17 mouse cellular contexts compared by ENCODE assay signal in the genomic region with DNA sequence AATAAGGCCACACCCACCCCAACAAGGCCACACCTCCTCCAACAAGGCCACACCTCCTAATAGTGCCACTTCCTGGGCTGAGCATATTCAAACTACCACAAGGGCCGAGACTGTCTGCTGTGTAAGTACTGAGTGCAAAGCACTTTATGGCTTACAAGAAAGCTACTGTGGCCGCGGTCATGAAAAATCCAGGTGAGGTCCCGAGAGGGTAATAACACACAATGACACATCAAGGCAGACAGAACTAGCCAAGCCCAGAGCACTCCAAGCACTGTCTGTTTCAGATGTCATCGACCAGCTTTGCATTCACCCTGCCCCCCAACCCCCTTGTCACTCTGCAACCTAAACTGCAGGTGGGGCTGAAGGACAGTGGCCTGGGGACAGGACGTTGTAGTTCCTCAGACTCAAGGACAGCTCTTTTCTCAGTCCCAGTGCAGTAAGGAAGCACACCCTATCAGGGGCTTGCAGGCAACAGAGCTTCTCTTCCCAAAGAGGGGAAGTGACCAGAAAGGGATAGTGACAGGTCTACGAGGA. TPM values are rescaled to one million over a fixed set of nuclear protein-coding genes. Genes with fewer than 3 reads are reported as not detected.
DNase-seq lines count a peak whose midpoint lies in the region; ATAC-seq and TF ChIP-seq lines count a peak whose summit lies in the region.
"Had no signal": no experiment of that assay in that cellular context is flagged by ENCODE, and none has a peak within 500 bp of the region (broad histone marks: within the 10 kb centered on the region; RNA-seq: fewer than 3 reads in every experiment).

No protein-coding gene starts in this region.

- peak; percentile 59 for DNase-seq in 416B (ENCODE audit: low read depth)
- DNase-seq in liver, embryonic 13.5 days: no peak
- no peak for DNase-seq in cerebellum, adult 8-10 months
- DNase-seq in gastrocnemius, postnatal 14 days: no peak
- DNase-seq: cerebellum, adult 9-10 months; kidney, adult 11 months had no signal

- 25% methylated on average over 7 of the region's 7 CpGs for WGBS in bone marrow, adult 2 months
- WGBS in liver, embryonic 13.5 days (ENCODE audit: insufficient replicate concordance): 23% methylated on average over 7 of the region's 7 CpGs
- WGBS in neural tube, embryonic 15.5 days: 35% methylated on average over 7 of the region's 7 CpGs

- peaks cover 23% of the 10 kb centered on the region for H3K27me3 ChIP-seq in erythroblast, embryonic 14.5 days (ENCODE audit: control insufficient read depth)
- H3K27me3 ChIP-seq in liver, embryonic 13.5 days: peaks cover 26% of the 10 kb centered on the region
- no peaks in the 10 kb centered on the region for H3K27me3 ChIP-seq in neural tube, embryonic 15.5 days (replicated peaks)
- H3K27me3 ChIP-seq: embryonic facial prominence, embryonic 15.5 days; limb, embryonic 15.5 days had no signal

- H3K36me3 ChIP-seq in erythroblast, embryonic 14.5 days (ENCODE audit: control insufficient read depth): peaks cover 7% of the 10 kb centered on the region; the same call in 1 of the 2 replicates
- no peaks in the 10 kb centered on the region for H3K36me3 ChIP-seq in liver, embryonic 13.5 days
- H3K36me3 ChIP-seq in neural tube, embryonic 15.5 days: peaks cover 31% of the 10 kb centered on the region

- no peak for TF ChIP-seq CTCF in bone marrow, adult 2 months (IDR thresholded peaks at IDR 0.05; ENCODE audit: control insufficient read depth, insufficient read depth, low read length)

- H3K4me1 ChIP-seq in erythroblast, embryonic 14.5 days (ENCODE audit: control insufficient read depth): peaks cover 65% of the 10 kb centered on the region
- peaks cover 2% of the 10 kb centered on the region for H3K4me1 ChIP-seq in bone marrow, adult 2 months (ENCODE audit: control insufficient read depth, insufficient read depth, low read length)
- peaks cover 52% of the 10 kb centered on the region for H3K4me1 ChIP-seq in liver, embryonic 13.5 days (replicated peaks)
- no peaks in the 10 kb centered on the region for H3K4me1 ChIP-seq in neural tube, embryonic 15.5 days
- H3K4me1 ChIP-seq: embryonic facial prominence, embryonic 15.5 days had no signal

- peak overlapping the region; percentile 66 for H3K4me3 ChIP-seq in erythroblast, embryonic 14.5 days (replicated peaks)
- peak overlapping the region; percentile 8 for H3K4me3 ChIP-seq in bone marrow, adult 2 months (replicated peaks; ENCODE audit: control insufficient read depth, low read depth, low read length)
- peak overlapping the region; percentile 59 for H3K4me3 ChIP-seq in liver, embryonic 13.5 days (replicated peaks)
- no peak overlapping the region for H3K4me3 ChIP-seq in neural tube, embryonic 15.5 days (replicated peaks)
- H3K4me3 ChIP-seq: embryonic facial prominence, embryonic 15.5 days; limb, embryonic 15.5 days had no signal

- H3K9ac ChIP-seq in liver, embryonic 13.5 days: peak overlapping the region; percentile 76
- H3K9ac ChIP-seq in neural tube, embryonic 15.5 days (replicated peaks): no peak overlapping the region
- H3K9ac ChIP-seq: embryonic facial prominence, embryonic 15.5 days; limb, embryonic 15.5 days had no signal

- intact Hi-C loops in gastrocnemius, postnatal 14 days (cut with DNase I; ENCODE audit: low total_unique reads): no loop called here

- H3K4me2 ChIP-seq in liver, embryonic 13.5 days: peak overlapping the region; percentile 69
- no peak overlapping the region for H3K4me2 ChIP-seq in neural tube, embryonic 15.5 days
- H3K4me2 ChIP-seq: embryonic facial prominence, embryonic 15.5 days; limb, embryonic 15.5 days had no signal

- ATAC-seq in erythroblast, adult 5-6 weeks (replicated peaks; ENCODE audit: low FRiP score, poor library complexity, severe bottlenecking): no peak
- ATAC-seq in liver, embryonic 13.5 days (ENCODE audit: low read depth): no peak
- ATAC-seq in neural tube, embryonic 15.5 days (ENCODE audit: low FRiP score): no peak
- ATAC-seq: midbrain, embryonic 16.5 days had no signal

- no peak for TF ChIP-seq POLR2A in bone marrow, adult 2 months (IDR thresholded peaks at IDR 0.05; ENCODE audit: borderline replicate concordance, control insufficient read depth, low read depth, low read length)

- no peak overlapping the region for H3K27ac ChIP-seq in bone marrow, adult 2 months (ENCODE audit: control insufficient read depth, insufficient read depth, low read depth, low read length, poor library complexity)
- peak overlapping the region; percentile 97 for H3K27ac ChIP-seq in liver, embryonic 13.5 days
- H3K27ac ChIP-seq in neural tube, embryonic 15.5 days (replicated peaks): no peak overlapping the region
- H3K27ac ChIP-seq: embryonic facial prominence, embryonic 15.5 days; limb, embryonic 15.5 days had no signal

- no peaks in the 10 kb centered on the region for H3K9me3 ChIP-seq in erythroblast, embryonic 14.5 days (ENCODE audit: control insufficient read depth, low read length)
- H3K9me3 ChIP-seq in liver, embryonic 13.5 days (replicated peaks): no peaks in the 10 kb centered on the region
- no peaks in the 10 kb centered on the region for H3K9me3 ChIP-seq in neural tube, embryonic 15.5 days (replicated peaks)
- H3K9me3 ChIP-seq: embryonic facial prominence, embryonic 15.5 days; limb, embryonic 15.5 days had no signal

RNA-seq across cellular contexts. Expression of a gene that starts 27.8 kb away (rescaled TPM):
- not detected in 2 replicates for polyA plus RNA-seq in erythroblast, embryonic 14.5 days (2012)
- total RNA-seq in erythroblast, adult 5-6 weeks (2015; ENCODE audit: low replicate concordance): not detected in 2 replicates
- total RNA-seq in erythroblast, adult 5-6 weeks (2017; ENCODE audit: low replicate concordance): 1.3 TPM in 1 of 2 replicates, not detected in the other
- 0.52 TPM in 1 of 2 replicates, not detected in the other for polyA plus RNA-seq in bone marrow, adult 2 months (2011; ENCODE audit: insufficient read depth, insufficient read length, low replicate concordance, missing spikeins)
- polyA plus RNA-seq in liver, embryonic 13.5 days (2015; fragmentation: Nextera tagmentation; extraction: Ambion mirVana): 0.99 and 1.6 TPM in 2 replicates
- 28.7 and 29.1 TPM in 2 replicates for polyA plus RNA-seq in neural tube, embryonic 15.5 days (2015; fragmentation: Nextera tagmentation; extraction: Ambion mirVana)
- 10 to 100 TPM; 53.0 to 57.0 TPM for total RNA-seq in gastrocnemius, postnatal 14 days (2021)
- total RNA-seq: neutrophil, adult 5-6 weeks had no signal

RNA-seq across cellular contexts. Expression of a gene that starts 29.0 kb away (rescaled TPM):
- not detected in 2 replicates for polyA plus RNA-seq in erythroblast, embryonic 14.5 days (2012)
- total RNA-seq in erythroblast, adult 5-6 weeks (2015; ENCODE audit: low replicate concordance): not detected in 2 replicates
- not detected in 2 replicates for total RNA-seq in erythroblast, adult 5-6 weeks (2017; ENCODE audit: low replicate concordance)
- not detected in 2 replicates for polyA plus RNA-seq in bone marrow, adult 2 months (2011; ENCODE audit: insufficient read depth, insufficient read length, low replicate concordance, missing spikeins)
- polyA plus RNA-seq in liver, embryonic 13.5 days (2015; fragmentation: Nextera tagmentation; extraction: Ambion mirVana): not detected in 2 replicates
- not detected in 2 replicates for polyA plus RNA-seq in neural tube, embryonic 15.5 days (2015; fragmentation: Nextera tagmentation; extraction: Ambion mirVana)
- not detected for total RNA-seq in gastrocnemius, postnatal 14 days (2021)
- total RNA-seq: layer of hippocampus, postnatal 10 days; neutrophil, adult 5-6 weeks had no signal
- polyA plus RNA-seq: embryonic facial prominence, embryonic 15.5 days; frontal cortex, adult 2 months; heart, postnatal 0 days; limb, embryonic 15.5 days; midbrain, embryonic 16.5 days had no signal

RNA-seq across cellular contexts. Expression of a gene that starts 57.2 kb away (rescaled TPM):
- polyA plus RNA-seq in erythroblast, embryonic 14.5 days (2012): not detected in 2 replicates
- 2.1 TPM in 1 of 2 replicates, not detected in the other for total RNA-seq in erythroblast, adult 5-6 weeks (2015; ENCODE audit: low replicate concordance)
- total RNA-seq in erythroblast, adult 5-6 weeks (2017; ENCODE audit: low replicate concordance): not detected in 2 replicates
- 1.6 and 44.6 TPM in 2 replicates for polyA plus RNA-seq in bone marrow, adult 2 months (2011; ENCODE audit: insufficient read depth, insufficient read length, low replicate concordance, missing spikeins)
- 1.5 and 2.8 TPM in 2 replicates for polyA plus RNA-seq in liver, embryonic 13.5 days (2015; fragmentation: Nextera tagmentation; extraction: Ambion mirVana)
- 226 and 288 TPM in 2 replicates for polyA plus RNA-seq in neural tube, embryonic 15.5 days (2015; fragmentation: Nextera tagmentation; extraction: Ambion mirVana)
- total RNA-seq in gastrocnemius, postnatal 14 days (2021): 1,000 to 10,000 TPM in 1 of 2 experiments, 100 to 1,000 TPM in 1; 662 to 1,168 TPM
- total RNA-seq: neutrophil, adult 5-6 weeks had no signal

RNA-seq across cellular contexts. Expression of a gene that starts 57.2 kb away (rescaled TPM):
- polyA plus RNA-seq in erythroblast, embryonic 14.5 days (2012): not detected in 2 replicates
- not detected in 2 replicates for total RNA-seq in erythroblast, adult 5-6 weeks (2015; ENCODE audit: low replicate concordance)
- not detected in 2 replicates for total RNA-seq in erythroblast, adult 5-6 weeks (2017; ENCODE audit: low replicate concordance)
- not detected in 2 replicates for polyA plus RNA-seq in bone marrow, adult 2 months (2011; ENCODE audit: insufficient read depth, insufficient read length, low replicate concordance, missing spikeins)
- polyA plus RNA-seq in liver, embryonic 13.5 days (2015; fragmentation: Nextera tagmentation; extraction: Ambion mirVana): not detected in 2 replicates
- 1.3 and 1.6 TPM in 2 replicates for polyA plus RNA-seq in neural tube, embryonic 15.5 days (2015; fragmentation: Nextera tagmentation; extraction: Ambion mirVana)
- total RNA-seq in gastrocnemius, postnatal 14 days (2021): not detected
- total RNA-seq: layer of hippocampus, postnatal 10 days; neutrophil, adult 5-6 weeks had no signal
- polyA plus RNA-seq: limb, embryonic 15.5 days had no signal

Comparison
In these comparisons a context has a peak if more than half of its experiments do, and no peak if none do; other contexts are left out.
1. RNA of a gene that starts 27.8 kb away (polyA plus RNA-seq): 28.7 to 29.1 TPM in neural tube, embryonic 15.5 days; 0.99 to 1.6 TPM in liver, embryonic 13.5 days, 0.52 TPM in bone marrow, adult 2 months and not detected in erythroblast, embryonic 14.5 days; every median in the first group is over 10 times any median in the second.